Mouse (Mus musculus) common myeloid progenitor, adult 5-6 weeks (primary cell): ENCODE results near the gene Car6. TPM values are rescaled to one million over a fixed set of nuclear protein-coding genes. Genes with fewer than 3 reads are reported as not detected.

Source experiments
- ATAC-seq: replicated peaks from 2 replicates; pipeline ENCODE4 v1.8.0; 2016; ENCODE audit warnings: low read depth, mild to moderate bottlenecking, moderate TSS enrichment, inconsistent platforms; ENCODE audit not compliant: poor library complexity, severe bottlenecking
- total RNA-seq: library from RNA; stranded (forward); fragments of 200-1000, 187-1606 nt; gene quantifications from 2 replicates; pipeline ENCODE4 v1.2.3, GENCODE M21; 2017

Gene Car6
- total RNA-seq, 1 experiment from 2014 or later = not detected

- no peak for ATAC-seq
Measured at GRCm38 (mm10) chr4:150144242-150144641, 56.9 kb downstream of the Car6 start.

- ATAC-seq = no peak
Measured at GRCm38 (mm10) chr4:150140346-150140745, 60.8 kb downstream of the Car6 start.

GRCm38 (mm10) chr4:150139090-150139489 lies 62.0 kb downstream of the Car6 start:
- ATAC-seq = no peak

- peak; percentile 84 for ATAC-seq
Measured at GRCm38 (mm10) chr4:150138084-150138543, 63.0 kb downstream of the Car6 start.

- ATAC-seq = no peak
Measured at GRCm38 (mm10) chr4:150137368-150138083, 63.6 kb downstream of the Car6 start.

Other genes starting within 250 kb of the Car6 start
- not detected in 2 replicates for gene Spsb1, start 246.3 kb downstream of the Car6 start, total RNA-seq
- 15.2 and 19.5 TPM in 2 replicates for gene H6pd, start 192.3 kb downstream of the Car6 start, total RNA-seq
- gene Gpr157, start 114.0 kb downstream of the Car6 start, total RNA-seq = 1.7 and 2.0 TPM in 2 replicates
- gene Slc2a5, start 82.0 kb downstream of the Car6 start, total RNA-seq = not detected in 2 replicates
- gene Slc2a7, start 52.4 kb downstream of the Car6 start, total RNA-seq = not detected in 2 replicates
- 176 and 200 TPM in 2 replicates for gene Eno1, start 35.4 kb upstream of the Car6 start, total RNA-seq
- gene Rere, start 80.3 kb upstream of the Car6 start, total RNA-seq = 21.2 and 45.1 TPM in 2 replicates